Comparison of ENCODE assay signal across 9 mouse cellular contexts in genomic region chr19:53039090-53039489, GRCm38 (mm10). TPM values are rescaled to one million over a fixed set of nuclear protein-coding genes. Genes with fewer than 3 reads are reported as not detected.
DNase-seq lines count a peak whose midpoint lies in the region; ATAC-seq and TF ChIP-seq lines count a peak whose summit lies in the region.
"Had no signal": no experiment of that assay in that cellular context is flagged by ENCODE, and none has a peak within 500 bp of the region (broad histone marks: within the 10 kb centered on the region; RNA-seq: fewer than 3 reads in every experiment).

No protein-coding gene starts in this region.

- peak overlapping the region; percentile 43; the same call in 1 of the 2 replicates for H3K4me3 ChIP-seq in heart, adult 2 months
- no peak overlapping the region for H3K4me3 ChIP-seq in ES-Bruce4 (ENCODE audit: low read depth, low read length)
- peak overlapping the region; percentile 98 for H3K4me3 ChIP-seq in embryonic facial prominence, embryonic 13.5 days
- peak overlapping the region; percentile 97 for H3K4me3 ChIP-seq in intestine, embryonic 15.5 days (replicated peaks)
- H3K4me3 ChIP-seq in midbrain, embryonic 13.5 days (replicated peaks), result peak overlapping the region; percentile 93

- peak overlapping the region; percentile 82 for H3K27ac ChIP-seq in heart, adult 2 months
- peak overlapping the region; percentile 53 for H3K27ac ChIP-seq in ES-Bruce4 (ENCODE audit: insufficient read depth, low read length)
- peak overlapping the region; percentile 77; the same call in 1 of the 2 replicates for H3K27ac ChIP-seq in embryonic facial prominence, embryonic 13.5 days
- peak overlapping the region; percentile 93; the same call in 1 of the 2 replicates for H3K27ac ChIP-seq in intestine, embryonic 15.5 days
- peak overlapping the region; percentile 92 for H3K27ac ChIP-seq in midbrain, embryonic 13.5 days

- H3K36me3 ChIP-seq in heart, adult 2 months (ENCODE audit: control insufficient read depth, insufficient read depth, low read length), result no peaks in the 10 kb centered on the region
- H3K36me3 ChIP-seq in ES-Bruce4 (ENCODE audit: control insufficient read depth, insufficient read depth, low read length, poor library complexity, severe bottlenecking), result peaks cover 3% of the 10 kb centered on the region; the same call in 1 of the 2 replicates
- H3K36me3 ChIP-seq in embryonic facial prominence, embryonic 13.5 days, result no peaks in the 10 kb centered on the region
- H3K36me3 ChIP-seq in intestine, embryonic 15.5 days, result no peaks in the 10 kb centered on the region
- H3K36me3 ChIP-seq in midbrain, embryonic 13.5 days, result no peaks in the 10 kb centered on the region

- H3K9me3 ChIP-seq in ES-Bruce4 (replicated peaks; ENCODE audit: control insufficient read depth, insufficient read depth, low read length, poor library complexity, severe bottlenecking), result no peaks in the 10 kb centered on the region
- H3K9me3 ChIP-seq in embryonic facial prominence, embryonic 13.5 days, result no peaks in the 10 kb centered on the region
- no peaks in the 10 kb centered on the region for H3K9me3 ChIP-seq in intestine, embryonic 15.5 days
- no peaks in the 10 kb centered on the region for H3K9me3 ChIP-seq in midbrain, embryonic 13.5 days
- H3K9me3 ChIP-seq: G1E had no signal

- no peak for TF ChIP-seq EP300 in heart, adult 2 months (IDR thresholded peaks at IDR 0.05; ENCODE audit: insufficient read depth, low read depth, low read length)
- TF ChIP-seq EP300 in ES-Bruce4 (IDR thresholded peaks at IDR 0.05; ENCODE audit: insufficient read depth, low read depth, low read length), result no peak

- ATAC-seq in embryonic facial prominence, embryonic 13.5 days (ENCODE audit: insufficient number of reproducible peaks, insufficient read depth, low FRiP score, low TSS enrichment, low read depth), result no peak
- peak; percentile 26 for ATAC-seq in intestine, embryonic 15.5 days
- ATAC-seq in midbrain, embryonic 13.5 days, result peak; percentile 28
- ATAC-seq in monocyte, adult 5-6 weeks (replicated peaks; ENCODE audit: insufficient number of reproducible peaks, low FRiP score, low TSS enrichment, poor library complexity, severe bottlenecking), result no peak

- no peak for TF ChIP-seq CTCF in heart, adult 2 months (IDR thresholded peaks at IDR 0.05)
- no peak for TF ChIP-seq CTCF in ES-Bruce4 (IDR thresholded peaks at IDR 0.05; ENCODE audit: low read depth, low read length)

- no peaks in the 10 kb centered on the region for H3K27me3 ChIP-seq in heart, adult 2 months (ENCODE audit: control insufficient read depth, insufficient read depth, low read length)
- H3K27me3 ChIP-seq in ES-Bruce4 (ENCODE audit: control insufficient read depth, insufficient read depth, low read length, poor library complexity, severe bottlenecking), result no peaks in the 10 kb centered on the region
- no peaks in the 10 kb centered on the region for H3K27me3 ChIP-seq in embryonic facial prominence, embryonic 13.5 days
- no peaks in the 10 kb centered on the region for H3K27me3 ChIP-seq in intestine, embryonic 15.5 days (replicated peaks)
- no peaks in the 10 kb centered on the region for H3K27me3 ChIP-seq in midbrain, embryonic 13.5 days

- intact Hi-C loops in heart, adult 2 months (cut with DNase I), result loop anchor here (2.0 kb wide), 1 partner anchor 272 kb away; the partner anchor contains the start of gene Mxi1

- H3K9ac ChIP-seq in heart, adult 2 months (ENCODE audit: low read depth, low read length), result no peak overlapping the region
- no peak overlapping the region for H3K9ac ChIP-seq in ES-Bruce4 (ENCODE audit: low read depth, poor library complexity, severe bottlenecking)
- H3K9ac ChIP-seq in embryonic facial prominence, embryonic 13.5 days, result 0 out of 2 replicates have a peak overlapping the region, but pooled peaks have one; percentile 96
- no peak overlapping the region for H3K9ac ChIP-seq in intestine, embryonic 15.5 days
- H3K9ac ChIP-seq in midbrain, embryonic 13.5 days (replicated peaks), result peak overlapping the region; percentile 95

- peaks cover 4% of the 10 kb centered on the region for H3K79me2 ChIP-seq in heart, adult 2 months (replicated peaks; ENCODE audit: control insufficient read depth, insufficient read depth, low read length)

- peaks cover 19% of the 10 kb centered on the region for H3K4me1 ChIP-seq in heart, adult 2 months (ENCODE audit: control insufficient read depth, insufficient read depth, low read length)
- peaks cover 7% of the 10 kb centered on the region for H3K4me1 ChIP-seq in ES-Bruce4 (ENCODE audit: control insufficient read depth, insufficient read depth, low read length)
- H3K4me1 ChIP-seq in embryonic facial prominence, embryonic 13.5 days, result peaks cover 28% of the 10 kb centered on the region
- H3K4me1 ChIP-seq in intestine, embryonic 15.5 days (replicated peaks), result peaks cover 25% of the 10 kb centered on the region
- peaks cover 13% of the 10 kb centered on the region for H3K4me1 ChIP-seq in midbrain, embryonic 13.5 days (replicated peaks)

- peak overlapping the region; percentile 66 for H3K4me2 ChIP-seq in embryonic facial prominence, embryonic 13.5 days
- H3K4me2 ChIP-seq in intestine, embryonic 15.5 days (replicated peaks), result peak overlapping the region; percentile 68
- peak overlapping the region; percentile 67 for H3K4me2 ChIP-seq in midbrain, embryonic 13.5 days (replicated peaks)

- 34% methylated on average over 11 of the region's 11 CpGs for WGBS in heart, adult 2 months
- WGBS in embryonic facial prominence, embryonic 13.5 days, result 34% methylated on average over 11 of the region's 11 CpGs
- WGBS in intestine, embryonic 15.5 days, result 33% methylated on average over 11 of the region's 11 CpGs
- 28% methylated on average over 11 of the region's 11 CpGs for WGBS in midbrain, embryonic 13.5 days

- TF ChIP-seq POLR2A in heart, adult 2 months (IDR thresholded peaks at IDR 0.05; ENCODE audit: insufficient read depth, low read depth, low read length), result no peak
- TF ChIP-seq POLR2A in ES-Bruce4 (IDR thresholded peaks at IDR 0.05; ENCODE audit: insufficient read depth, low read length), result no peak

- DNase-seq in heart, adult 2 months, result no peak
- DNase-seq in heart, postnatal 4 days, result no peak
- DNase-seq in ovary, postnatal 14 days (ENCODE audit: low spot score), result no peak

RNA-seq across cellular contexts. Expression of gene Xpnpep1, which starts 0.9 kb away (rescaled TPM):
- 10 to 100 TPM; 59.8 to 70.1 TPM for total RNA-seq in heart, adult 2 months (2021)
- 49.8 and 71.9 TPM in 2 replicates for polyA plus RNA-seq in heart, adult 2 months (2012; rRNA removed)
- total RNA-seq in heart, postnatal 4 days (2021), result 100 to 1,000 TPM; 156 to 158 TPM
- polyA plus RNA-seq in ES-Bruce4 (2011; ENCODE audit: insufficient read depth, insufficient read length, low read depth, missing spikeins), result 181 and 185 TPM in 2 replicates
- polyA plus RNA-seq in embryonic facial prominence, embryonic 13.5 days (2015; fragmentation: Nextera tagmentation; extraction: Ambion mirVana), result 134 and 146 TPM in 2 replicates
- polyA plus RNA-seq in intestine, embryonic 15.5 days (2015; fragmentation: Nextera tagmentation; extraction: Ambion mirVana), result 182 and 206 TPM in 2 replicates
- polyA plus RNA-seq in midbrain, embryonic 13.5 days (2015; fragmentation: Nextera tagmentation; extraction: Ambion mirVana), result 121 and 129 TPM in 2 replicates
- 48.5 to 69.7 TPM (median 51.8 TPM) in 3 replicates for total RNA-seq in monocyte, adult 5-6 weeks (2017)

Comparison
In these comparisons a context has a peak if more than half of its experiments do, and no peak if none do; other contexts are left out.
1. H3K9ac ChIP-seq: peak in embryonic facial prominence, embryonic 13.5 days (single experiment) and midbrain, embryonic 13.5 days (single experiment); none in heart, adult 2 months (single experiment), ES-Bruce4 (single experiment) and intestine, embryonic 15.5 days (single experiment).
2. ATAC-seq: peak in intestine, embryonic 15.5 days (single experiment) and midbrain, embryonic 13.5 days (single experiment); none in embryonic facial prominence, embryonic 13.5 days (single experiment) and monocyte, adult 5-6 weeks (single experiment).
3. Peak in every context shown above with its lines, with median percentiles within 50 percentile points of each other: H3K27ac ChIP-seq and H3K4me2 ChIP-seq.